In genomic region chr7:95992033-95992516, GRCm38 (mm10) we compare ENCODE assay signal across 26 mouse cellular contexts.
DNase-seq lines count a peak whose midpoint lies in the region; ATAC-seq lines count a peak whose summit lies in the region.
"Had no signal": no experiment of that assay in that cellular context is flagged by ENCODE, and none has a peak within 500 bp of the region (broad histone marks: within the 10 kb centered on the region; RNA-seq: fewer than 3 reads in every experiment).

No protein-coding gene starts in this region.

- DNase-seq in forebrain, embryonic 14.5 days (ENCODE audit: low spot score), result no peak
- peak; percentile 51 for DNase-seq in heart, adult 11 months
- DNase-seq in heart, postnatal 10 days, result no peak
- DNase-seq in midbrain, embryonic 11.5 days (ENCODE audit: low spot score, missing footprints), result peak; percentile 74
- peak; percentile 20 for DNase-seq in brain, adult 2 months (ENCODE audit: low read depth, low spot score)
- DNase-seq: adrenal gland, postnatal 10 days; adrenal gland, postnatal 36 days; B cell, adult 2 months; cerebellum, adult 11 months; cerebellum, adult 2 months; cerebellum, adult 9-11 months; cerebellum, postnatal 25 days; gastrocnemius, postnatal 10 days; gastrocnemius, postnatal 36 days; heart, postnatal 36 days had no signal

- intact Hi-C loops in heart, postnatal 10 days (cut with DNase I), result no loop called here

- H3K36me3 ChIP-seq in forebrain, embryonic 15.5 days, result no peaks in the 10 kb centered on the region
- no peaks in the 10 kb centered on the region for H3K36me3 ChIP-seq in forebrain, embryonic 14.5 days (ENCODE audit: control insufficient read depth, insufficient read depth, low read length)
- no peaks in the 10 kb centered on the region for H3K36me3 ChIP-seq in midbrain, embryonic 11.5 days (ENCODE audit: control insufficient read depth, insufficient read depth, low read length)
- H3K36me3 ChIP-seq in midbrain, embryonic 16.5 days (ENCODE audit: control insufficient read depth, insufficient read depth, low read length), result no peaks in the 10 kb centered on the region
- H3K36me3 ChIP-seq: embryonic facial prominence, embryonic 12.5 days; embryonic facial prominence, embryonic 15.5 days; G1E; hindbrain, embryonic 10.5 days; hindbrain, embryonic 15.5 days had no signal

- WGBS in forebrain, embryonic 15.5 days, result 73% methylated on average over 3 of the region's 3 CpGs
- 79% methylated on average over 3 of the region's 3 CpGs for WGBS in forebrain, embryonic 14.5 days
- WGBS in midbrain, embryonic 11.5 days, result 91% methylated on average over 3 of the region's 3 CpGs
- 90% methylated on average over 3 of the region's 3 CpGs for WGBS in midbrain, embryonic 16.5 days

- H3K9ac ChIP-seq in forebrain, embryonic 15.5 days (replicated peaks), result no peak overlapping the region
- H3K9ac ChIP-seq in forebrain, embryonic 14.5 days (ENCODE audit: low read length), result no peak overlapping the region
- no peak overlapping the region for H3K9ac ChIP-seq in midbrain, embryonic 11.5 days (ENCODE audit: low read length)
- H3K9ac ChIP-seq in midbrain, embryonic 16.5 days (ENCODE audit: low read depth, low read length), result no peak overlapping the region
- H3K9ac ChIP-seq: embryonic facial prominence, embryonic 12.5 days; embryonic facial prominence, embryonic 15.5 days; hindbrain, embryonic 15.5 days had no signal

- peaks cover 15% of the 10 kb centered on the region for H3K4me1 ChIP-seq in forebrain, embryonic 15.5 days
- H3K4me1 ChIP-seq in forebrain, embryonic 14.5 days (ENCODE audit: control insufficient read depth, insufficient read depth, low read length), result peaks cover 8% of the 10 kb centered on the region
- no peaks in the 10 kb centered on the region for H3K4me1 ChIP-seq in midbrain, embryonic 11.5 days (ENCODE audit: control insufficient read depth, insufficient read depth, low read length)
- H3K4me1 ChIP-seq in midbrain, embryonic 16.5 days (ENCODE audit: control insufficient read depth, insufficient read depth, low read length), result no peaks in the 10 kb centered on the region
- H3K4me1 ChIP-seq: embryonic facial prominence, embryonic 12.5 days; embryonic facial prominence, embryonic 15.5 days; hindbrain, embryonic 15.5 days had no signal

- H3K27me3 ChIP-seq in forebrain, embryonic 15.5 days, result no peaks in the 10 kb centered on the region
- no peaks in the 10 kb centered on the region for H3K27me3 ChIP-seq in forebrain, embryonic 14.5 days (replicated peaks; ENCODE audit: control insufficient read depth, insufficient read depth, low read length)
- no peaks in the 10 kb centered on the region for H3K27me3 ChIP-seq in midbrain, embryonic 11.5 days (ENCODE audit: control insufficient read depth, insufficient read depth, low read length)
- H3K27me3 ChIP-seq in midbrain, embryonic 16.5 days (ENCODE audit: control insufficient read depth, insufficient read depth, low read depth, low read length), result no peaks in the 10 kb centered on the region; the same call in 1 of the 2 replicates
- H3K27me3 ChIP-seq: CH12.LX; embryonic facial prominence, embryonic 12.5 days; embryonic facial prominence, embryonic 15.5 days; Patski had no signal

- no peak overlapping the region; the same call in 1 of the 2 replicates for H3K27ac ChIP-seq in forebrain, embryonic 15.5 days (replicated peaks)
- H3K27ac ChIP-seq in forebrain, embryonic 14.5 days (ENCODE audit: low read depth, low read length), result no peak overlapping the region
- H3K27ac ChIP-seq in midbrain, embryonic 11.5 days (ENCODE audit: low read depth, low read length), result no peak overlapping the region
- H3K27ac ChIP-seq in midbrain, embryonic 16.5 days (ENCODE audit: low read length), result no peak overlapping the region
- H3K27ac ChIP-seq: embryonic facial prominence, embryonic 12.5 days; embryonic facial prominence, embryonic 15.5 days; hindbrain, embryonic 10.5 days; hindbrain, embryonic 15.5 days had no signal

- no peak overlapping the region for H3K4me2 ChIP-seq in forebrain, embryonic 15.5 days (replicated peaks)
- H3K4me2 ChIP-seq in forebrain, embryonic 14.5 days (ENCODE audit: low read length), result no peak overlapping the region
- H3K4me2 ChIP-seq in midbrain, embryonic 11.5 days, result no peak overlapping the region
- no peak overlapping the region for H3K4me2 ChIP-seq in midbrain, embryonic 16.5 days (ENCODE audit: low read length)
- H3K4me2 ChIP-seq: embryonic facial prominence, embryonic 12.5 days; embryonic facial prominence, embryonic 15.5 days; heart, embryonic 11.5 days; hindbrain, embryonic 15.5 days had no signal

- ATAC-seq in forebrain, embryonic 15.5 days (replicated peaks), result peak; percentile 51
- no peak; the same call in 1 of the 2 replicates for ATAC-seq in forebrain, embryonic 14.5 days
- 0 out of 2 replicates have a peak, but pooled peaks have one; percentile 9 for ATAC-seq in midbrain, embryonic 11.5 days (ENCODE audit: low FRiP score)
- no peak for ATAC-seq in midbrain, embryonic 16.5 days
- ATAC-seq: intestine, postnatal 0 days; Patski had no signal

- no peak overlapping the region for H3K4me3 ChIP-seq in forebrain, embryonic 15.5 days
- no peak overlapping the region for H3K4me3 ChIP-seq in forebrain, embryonic 14.5 days (ENCODE audit: low read depth, low read length)
- no peak overlapping the region for H3K4me3 ChIP-seq in midbrain, embryonic 11.5 days (ENCODE audit: low read depth, low read length)
- no peak overlapping the region for H3K4me3 ChIP-seq in midbrain, embryonic 16.5 days (ENCODE audit: low read depth, low read length)
- H3K4me3 ChIP-seq: embryonic facial prominence, embryonic 12.5 days; embryonic facial prominence, embryonic 15.5 days; hindbrain, embryonic 10.5 days; hindbrain, embryonic 15.5 days had no signal

- H3K9me3 ChIP-seq in forebrain, embryonic 15.5 days, result no peaks in the 10 kb centered on the region
- H3K9me3 ChIP-seq in forebrain, embryonic 14.5 days (replicated peaks; ENCODE audit: control insufficient read depth, low read length), result no peaks in the 10 kb centered on the region
- no peaks in the 10 kb centered on the region for H3K9me3 ChIP-seq in midbrain, embryonic 11.5 days (ENCODE audit: control insufficient read depth, low read length)
- H3K9me3 ChIP-seq in midbrain, embryonic 16.5 days (replicated peaks; ENCODE audit: control insufficient read depth, low read length, poor library complexity, severe bottlenecking), result no peaks in the 10 kb centered on the region
- H3K9me3 ChIP-seq: embryonic facial prominence, embryonic 12.5 days; embryonic facial prominence, embryonic 15.5 days; hindbrain, embryonic 10.5 days; hindbrain, embryonic 15.5 days had no signal

Comparison
In these comparisons a context has a peak if more than half of its experiments do, and no peak if none do; other contexts are left out.
1. ATAC-seq: peak in forebrain, embryonic 15.5 days (single experiment) and midbrain, embryonic 11.5 days (single experiment); none in forebrain, embryonic 14.5 days (single experiment) and midbrain, embryonic 16.5 days (single experiment).
2. DNase-seq: peak in heart, adult 11 months (single experiment), midbrain, embryonic 11.5 days (single experiment) and brain, adult 2 months (single experiment); none in forebrain, embryonic 14.5 days (single experiment) and heart, postnatal 10 days (0 of 2).